Mouse (Mus musculus) Muller cell, postnatal 12 days (primary cell): ENCODE data around the gene Tead1.
A peak's percentile ranks its signal among the peaks of the same experiment; 100 is the strongest.

Source experiments
- DNase-seq: peaks from one replicate; pipeline ENCODE4 v3.0.0-alpha.2; 2015; ENCODE audit errors: inconsistent ontology term

The Tead1 gene

DNA sequence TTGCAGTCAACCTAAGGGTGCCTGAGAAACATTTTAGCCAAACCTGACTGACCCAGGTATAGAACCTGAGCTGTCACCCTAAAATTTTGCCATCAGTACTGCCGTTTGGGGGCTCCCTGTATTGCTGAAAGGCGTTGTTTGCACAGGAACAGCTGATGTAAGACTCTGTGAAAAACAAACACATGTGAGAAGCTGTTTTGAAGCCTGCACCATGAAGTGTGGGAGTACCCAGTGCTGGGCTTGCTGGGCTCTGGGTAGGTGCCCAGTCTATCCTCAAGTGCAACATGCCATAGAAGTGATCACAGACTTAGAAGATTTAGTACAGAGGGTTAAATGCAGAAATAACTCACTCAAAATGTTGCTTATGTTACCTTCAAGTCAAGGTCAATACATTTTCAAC, 49.3 kb downstream of the Tead1 start:
- DNase-seq, result no peak

DNA sequence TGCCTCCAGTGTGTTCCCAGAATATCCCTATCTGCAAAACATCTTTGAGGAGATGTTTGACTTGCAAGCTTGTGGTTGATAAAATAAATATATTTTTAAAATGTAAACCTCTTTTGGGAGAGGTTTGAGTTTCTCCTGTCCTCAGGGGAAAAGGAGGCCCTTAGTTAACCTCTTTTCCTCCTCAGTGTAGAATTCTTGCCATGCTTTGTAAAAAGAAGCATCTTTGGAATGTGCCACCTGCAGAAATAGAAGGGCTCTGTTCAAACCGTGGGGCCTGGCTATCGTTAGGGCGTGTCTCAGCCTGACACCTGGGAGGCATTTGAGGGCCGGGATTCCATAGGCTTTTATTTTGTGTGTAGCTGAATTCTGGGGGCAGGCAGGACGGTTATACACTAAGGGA, 51.1 kb downstream of the Tead1 start:
- DNase-seq, result no peak

DNA sequence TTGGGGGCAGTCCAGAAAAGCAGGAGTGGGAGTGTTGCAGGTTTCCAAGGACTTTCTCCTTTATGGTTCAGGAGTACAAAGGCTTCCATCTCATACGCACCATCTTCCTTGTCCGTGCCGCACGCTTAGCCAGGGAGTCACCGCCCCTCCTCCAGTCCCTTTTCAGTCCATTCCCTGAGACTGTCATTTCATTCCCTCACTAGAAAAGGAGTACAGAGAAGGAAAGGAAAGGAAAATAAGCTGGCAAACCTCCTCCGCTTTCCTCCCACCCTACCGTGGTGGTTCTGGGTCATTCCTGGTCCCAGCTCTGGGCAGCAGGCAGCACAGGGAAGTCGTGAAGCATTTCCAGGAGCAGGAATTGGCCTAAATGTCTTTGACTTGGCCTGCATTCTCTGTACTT, 52.5 kb downstream of the Tead1 start:
- no peak for DNase-seq

DNA sequence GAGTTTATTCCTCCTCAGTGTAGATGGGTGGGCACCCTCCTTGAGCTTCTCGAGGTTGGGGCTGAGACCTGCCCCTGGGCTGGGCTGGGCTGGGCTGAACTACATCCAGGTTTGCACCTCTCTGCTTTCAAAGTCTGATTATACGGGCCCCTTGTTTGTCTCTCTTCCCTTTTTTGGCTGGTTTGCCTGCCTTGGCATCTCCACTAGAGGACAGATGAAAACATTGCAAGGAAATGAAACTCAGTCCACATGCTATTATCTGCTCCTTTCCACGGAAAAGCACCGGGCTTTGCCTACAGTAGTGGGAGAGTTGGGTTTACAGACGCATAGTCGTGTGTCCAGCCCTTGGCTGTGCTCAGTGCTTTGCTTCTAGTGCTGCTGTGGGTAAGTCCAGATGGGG, 60.1 kb downstream of the Tead1 start:
- no peak for DNase-seq

DNA sequence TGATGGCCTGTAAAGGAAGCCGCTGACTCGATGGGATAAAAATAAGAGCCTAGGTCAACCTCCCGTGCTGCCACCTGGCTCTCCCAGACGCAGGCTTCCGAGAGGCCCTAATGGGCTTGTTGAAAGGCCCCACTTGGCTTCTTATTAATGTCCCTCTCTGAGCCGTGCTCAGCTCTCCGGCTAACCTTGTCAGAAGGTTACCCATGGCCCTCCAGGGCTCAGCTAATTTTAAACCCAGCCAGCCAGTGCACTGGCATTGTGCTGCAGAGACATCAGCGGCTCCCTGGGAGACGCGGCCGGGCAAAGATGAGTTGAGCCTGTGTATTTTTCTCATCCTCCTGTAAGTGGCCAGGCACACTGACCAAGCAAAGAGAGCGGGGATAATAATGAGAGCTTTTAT, 62.7 kb downstream of the Tead1 start:
- no peak for DNase-seq

DNA sequence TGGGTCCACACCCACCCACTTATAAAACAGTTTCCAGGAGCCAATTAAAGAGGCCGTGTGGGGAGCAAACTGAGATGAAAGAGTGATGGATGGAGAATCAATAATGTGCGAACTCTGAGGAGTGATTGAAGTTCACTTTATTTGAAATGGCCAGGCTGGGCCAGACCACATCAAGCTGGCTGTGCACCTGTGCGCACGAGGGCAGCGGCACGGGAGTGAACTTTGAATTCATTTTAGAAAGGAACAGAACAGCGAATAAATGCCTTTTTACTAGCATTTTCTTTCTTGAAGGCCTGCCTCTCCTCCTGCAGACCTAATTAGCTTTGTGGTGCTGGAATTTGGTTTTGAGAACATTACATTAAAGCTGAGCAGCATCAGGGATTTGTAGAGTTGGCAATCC, 63.9 kb downstream of the Tead1 start:
- no peak for DNase-seq

DNA sequence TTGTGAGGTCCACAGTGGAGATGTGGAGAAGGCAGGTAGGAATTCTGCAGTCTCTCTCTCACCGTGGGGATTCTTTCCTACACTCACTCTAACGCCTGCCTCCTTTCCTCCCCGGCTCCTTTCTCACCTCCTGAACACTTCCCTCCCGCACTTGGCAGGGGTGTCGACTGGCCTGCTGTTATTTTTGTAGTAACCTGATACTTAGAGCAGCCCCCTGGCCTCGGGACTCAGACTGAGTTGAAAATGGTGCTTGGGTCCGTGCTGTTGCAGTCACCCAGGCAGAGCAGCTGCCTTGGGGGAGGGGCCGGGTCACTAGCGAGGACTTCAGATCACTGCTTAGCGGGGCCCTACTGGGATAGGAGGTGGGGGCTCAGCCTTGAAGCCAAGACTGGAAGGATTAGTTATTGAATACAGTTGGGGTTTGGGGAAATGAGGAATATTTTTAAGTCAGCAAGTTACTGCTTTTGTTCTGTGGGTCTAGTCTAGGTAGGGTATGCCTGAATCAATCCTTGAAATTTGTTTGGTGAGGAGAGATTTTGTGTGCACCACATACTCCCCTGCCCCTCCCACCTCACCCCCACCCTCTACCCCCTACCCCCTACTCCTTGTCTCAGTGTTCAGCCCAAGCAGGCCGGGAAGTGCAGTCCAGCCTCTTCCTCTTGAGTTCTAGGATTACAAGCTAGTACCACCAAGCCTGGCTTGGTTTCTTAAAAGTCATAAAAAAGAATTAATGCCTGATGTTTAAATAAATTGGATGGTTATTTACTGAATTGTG, 64.7 kb downstream of the Tead1 start:
- DNase-seq, result peak; percentile 60

DNA sequence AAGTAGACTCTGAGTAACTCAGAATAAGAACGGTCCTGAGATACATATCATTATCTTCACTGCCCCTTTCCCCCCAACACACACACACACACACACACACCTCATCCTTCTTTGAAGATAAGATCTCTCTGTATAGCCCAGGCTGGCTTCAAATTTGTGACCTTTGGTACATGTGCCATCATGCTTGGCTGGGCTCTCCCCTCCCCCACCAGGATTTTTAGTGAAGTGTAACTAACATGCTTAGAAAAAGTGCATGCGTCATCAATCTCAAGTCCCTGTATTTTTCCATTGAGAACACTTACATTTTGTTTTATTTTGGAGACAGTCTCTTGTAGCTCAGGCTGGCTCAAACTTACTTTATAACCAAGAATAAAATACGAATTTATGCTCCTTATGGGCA, 68.1 kb downstream of the Tead1 start:
- peak; percentile 46 for DNase-seq

DNA sequence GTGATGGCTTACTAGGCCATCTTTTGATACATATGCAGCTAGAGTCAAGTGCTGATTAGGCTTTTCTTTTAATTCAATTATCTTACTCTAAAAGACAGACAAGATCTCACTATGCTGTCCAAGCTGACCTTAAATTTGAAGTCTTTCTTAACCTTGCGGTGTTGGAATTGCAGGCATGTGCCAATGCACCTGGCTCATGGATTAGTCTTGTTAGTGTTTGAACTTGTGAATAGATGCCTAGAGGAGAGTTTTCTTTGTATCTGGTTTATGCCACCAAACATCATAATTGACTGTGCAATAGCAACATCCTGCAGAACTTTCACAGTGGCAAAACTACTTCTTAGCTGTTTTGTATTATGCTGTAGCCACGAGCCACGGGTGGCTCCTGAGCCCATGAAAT, 68.7 kb downstream of the Tead1 start:
- DNase-seq, result no peak

DNA sequence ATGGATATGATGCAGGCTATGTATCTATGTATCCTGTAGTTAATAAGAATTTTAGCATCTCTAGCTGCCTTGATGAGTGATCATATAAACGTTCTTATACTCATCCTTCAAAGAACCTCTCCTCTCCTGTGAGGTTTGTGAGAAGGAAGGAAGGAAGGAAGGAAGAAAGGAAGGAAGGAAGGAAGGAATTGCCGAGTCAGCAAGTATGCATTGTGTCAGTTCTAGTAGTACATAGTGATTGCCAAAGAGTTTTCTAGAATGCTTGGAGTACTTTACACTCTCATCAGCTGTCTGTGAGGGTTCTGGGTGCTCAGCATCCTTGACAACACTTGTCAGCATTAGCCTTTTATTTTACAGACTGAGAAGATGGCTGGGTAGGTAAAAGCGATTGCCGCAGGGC, 69.2 kb downstream of the Tead1 start:
- no peak for DNase-seq

DNA sequence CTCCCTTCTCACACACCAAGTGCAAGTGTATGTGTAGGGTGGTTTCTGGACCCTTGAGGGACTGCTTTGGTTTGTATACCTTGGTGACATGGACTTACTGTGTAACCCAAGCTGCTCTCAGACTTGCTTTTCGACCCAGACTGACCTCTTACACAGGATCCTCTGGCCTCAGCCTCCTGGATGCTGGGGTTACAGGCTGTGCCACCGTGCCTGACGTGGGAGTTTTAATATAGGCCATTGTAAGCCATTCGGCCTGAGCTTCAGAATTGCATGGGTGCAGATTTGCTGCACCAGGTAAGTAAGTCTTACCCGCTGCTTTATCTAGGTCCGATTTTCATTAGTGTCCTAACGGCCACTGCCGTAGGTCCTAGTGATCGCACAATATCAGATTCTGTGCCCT, 71.0 kb downstream of the Tead1 start:
- no peak for DNase-seq

DNA sequence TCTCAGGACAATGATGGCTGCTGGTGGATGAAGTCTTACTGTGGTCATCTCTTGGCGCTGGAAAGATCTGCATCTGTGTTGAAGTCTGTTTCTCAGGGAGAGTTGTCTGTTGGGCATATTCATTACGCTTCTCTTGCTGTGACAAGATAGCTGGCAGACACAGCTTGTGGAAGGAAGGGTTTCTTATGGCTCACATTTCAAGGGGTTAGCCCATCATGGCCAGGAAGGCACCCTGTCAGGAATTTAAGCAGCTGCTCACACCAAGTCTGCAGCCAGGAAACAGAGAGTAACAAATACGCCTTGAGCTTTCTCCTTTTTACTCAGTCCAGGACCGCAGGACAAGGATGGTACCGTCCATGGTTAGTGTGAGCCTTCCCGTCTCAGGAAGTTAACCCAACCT, 73.2 kb downstream of the Tead1 start:
- no peak for DNase-seq

DNA sequence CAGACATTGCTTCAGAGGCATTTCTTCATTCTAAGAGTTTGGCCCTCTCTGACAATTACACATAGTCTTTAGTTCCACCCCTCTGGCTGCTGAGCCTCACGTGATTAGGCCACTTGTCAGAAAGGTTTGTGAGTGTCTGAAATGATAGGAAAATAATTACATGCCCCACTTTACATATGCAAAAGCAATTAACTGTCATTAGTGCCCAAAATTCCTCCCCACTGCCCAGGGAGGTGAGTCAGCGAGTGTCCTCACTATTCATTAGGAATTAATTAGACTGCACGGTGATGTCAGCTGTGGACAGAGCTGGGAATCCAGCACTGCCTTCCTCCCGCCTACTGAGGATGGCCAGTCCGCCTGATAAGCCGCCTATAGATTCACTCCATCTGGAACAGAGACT, 74.2 kb downstream of the Tead1 start:
- DNase-seq, result peak; percentile 97

DNA sequence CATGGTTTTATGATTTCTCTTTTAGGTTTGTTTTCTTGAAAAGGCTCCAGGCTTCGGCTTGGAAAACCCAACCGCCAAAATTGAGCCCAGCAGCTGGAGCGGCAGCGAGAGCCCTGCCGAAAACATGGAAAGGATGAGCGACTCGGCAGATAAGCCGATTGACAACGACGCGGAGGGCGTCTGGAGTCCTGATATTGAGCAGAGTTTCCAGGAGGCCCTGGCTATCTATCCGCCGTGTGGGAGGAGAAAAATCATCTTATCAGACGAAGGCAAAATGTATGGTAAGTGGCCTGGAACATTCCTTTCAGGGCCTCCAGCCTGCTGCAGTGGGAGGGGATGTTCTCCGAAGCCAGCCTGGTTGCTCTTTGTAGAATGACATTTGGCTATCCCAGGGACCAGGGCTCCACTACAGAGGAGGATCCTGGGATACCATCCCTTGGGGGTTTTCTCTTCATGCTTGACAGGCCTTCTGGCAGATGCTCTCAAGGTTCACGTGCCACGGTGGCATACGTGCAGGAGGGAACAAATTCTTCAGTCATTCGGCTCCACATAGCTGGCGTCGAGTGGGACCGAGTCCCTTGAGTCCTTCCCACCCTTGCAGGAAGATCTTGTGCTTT, 80.3 kb downstream of the Tead1 start:
- DNase-seq, result no peak

DNA sequence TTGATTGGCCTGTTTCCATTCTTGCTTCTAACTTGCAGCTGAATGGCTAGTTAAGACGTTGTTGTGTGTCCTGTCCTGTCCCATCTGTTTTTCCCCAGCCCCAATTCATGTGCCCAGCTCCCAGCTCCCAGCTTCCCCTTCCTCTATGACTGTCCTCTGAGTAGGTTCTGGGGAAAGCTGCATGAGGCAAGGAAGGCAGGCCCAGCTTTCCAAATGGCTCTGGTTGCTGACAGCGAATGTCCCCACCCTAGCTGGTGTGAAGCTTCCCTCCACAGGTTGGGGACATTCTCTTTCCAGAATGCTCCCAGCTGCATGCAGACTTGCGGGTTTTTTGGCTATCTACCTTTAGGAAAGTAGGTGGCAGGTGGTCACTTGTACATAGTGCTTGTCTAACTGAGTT, 81.2 kb downstream of the Tead1 start:
- no peak for DNase-seq

DNA sequence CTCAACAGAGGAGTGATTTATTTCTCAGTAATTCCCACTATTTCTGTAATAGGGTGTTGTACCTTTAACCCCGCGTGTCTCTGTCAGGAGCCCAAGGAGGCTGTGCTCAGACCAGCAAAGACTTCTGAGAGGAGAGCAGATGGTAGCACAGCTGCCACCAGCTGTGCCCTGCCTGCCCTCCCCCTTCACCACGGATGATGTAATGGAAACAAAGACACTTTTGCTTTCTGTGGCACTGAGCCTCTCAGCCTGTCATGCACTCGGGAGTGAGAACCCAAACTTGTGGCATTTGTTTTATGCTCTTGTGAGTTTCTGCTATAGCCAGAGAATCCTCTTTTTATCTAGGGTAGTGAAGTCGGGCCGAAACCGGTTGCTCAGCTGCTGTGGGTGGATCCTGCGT, 81.7 kb downstream of the Tead1 start:
- peak; percentile 93 for DNase-seq

DNA sequence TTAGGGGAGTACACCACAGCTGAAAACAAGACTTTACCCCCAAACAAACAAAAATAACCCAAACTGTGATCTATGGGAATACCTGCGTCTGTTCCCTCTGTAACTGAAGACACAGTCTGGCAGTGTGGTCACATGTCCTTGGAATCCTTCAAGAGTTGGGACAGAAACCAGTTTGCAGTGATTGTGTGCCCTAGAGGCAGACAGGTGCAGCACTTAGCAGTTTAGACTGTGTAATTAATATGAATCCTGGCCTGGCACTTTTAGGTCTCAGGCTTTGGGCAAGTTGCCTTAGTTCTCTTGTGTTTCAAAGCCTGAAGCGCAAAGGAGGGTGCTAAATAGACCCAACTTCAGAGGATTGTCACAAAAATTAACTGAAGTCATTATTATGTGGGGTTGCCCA, 83.8 kb downstream of the Tead1 start:
- no peak for DNase-seq

DNA sequence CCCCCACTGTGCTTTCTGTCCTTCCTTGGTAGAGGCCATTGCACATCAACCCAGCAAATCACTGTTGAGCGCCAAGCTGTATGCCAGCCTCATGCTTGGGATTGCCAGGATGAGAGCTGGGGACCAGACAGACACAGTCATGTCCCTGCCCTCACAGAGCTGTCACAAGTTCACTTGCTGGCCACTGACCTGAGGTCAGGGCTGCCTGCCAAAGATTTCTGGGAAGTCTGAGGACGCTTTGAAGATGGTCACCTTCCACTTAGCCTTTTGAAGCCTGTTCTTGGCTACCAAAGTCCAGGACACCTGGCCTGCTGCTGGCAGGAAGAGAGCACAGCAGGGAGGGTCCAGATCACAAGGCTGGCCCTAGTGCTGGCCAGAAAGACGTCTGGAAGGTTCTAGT, 84.4 kb downstream of the Tead1 start:
- peak; percentile 88 for DNase-seq

DNA sequence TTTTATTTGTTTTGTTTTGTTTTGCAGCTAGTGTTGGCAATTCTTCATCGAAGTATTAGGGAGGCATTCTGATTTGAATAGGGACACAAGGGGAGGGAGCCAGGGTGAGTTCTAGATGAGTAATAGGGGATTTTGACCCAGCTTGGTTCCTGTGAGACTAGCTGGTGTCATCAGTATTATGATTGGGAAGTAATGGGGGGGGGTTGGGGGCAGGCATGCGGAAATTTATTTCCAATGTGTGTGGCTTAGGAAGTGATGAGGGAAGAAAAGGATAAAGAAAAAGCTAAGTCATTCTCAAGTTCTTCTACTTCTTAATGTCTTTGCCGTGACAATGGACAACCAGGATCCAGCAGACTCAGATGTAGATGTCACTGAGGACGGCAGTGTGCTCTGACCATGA, 85.8 kb downstream of the Tead1 start:
- DNase-seq, result peak; percentile 96

DNA sequence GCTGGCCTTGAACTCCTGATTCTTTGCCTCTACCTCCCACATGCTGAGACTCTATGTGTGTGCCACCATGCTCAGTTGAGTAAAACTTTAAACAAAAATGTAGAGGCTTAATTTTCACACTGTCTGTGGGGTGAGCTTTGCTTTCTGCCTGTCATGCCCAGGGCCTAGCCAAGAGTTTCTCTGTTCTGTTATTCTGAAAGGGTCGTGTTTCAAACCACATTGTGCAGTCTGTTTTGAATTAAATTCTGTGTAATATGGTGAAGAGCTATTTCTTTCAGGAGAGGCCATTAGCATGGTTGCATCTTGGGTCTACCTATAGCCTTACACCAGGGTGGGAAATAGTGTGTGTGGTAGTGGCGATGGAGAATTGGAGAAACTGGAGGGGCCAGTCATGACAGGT, 90.7 kb downstream of the Tead1 start:
- no peak for DNase-seq

DNA sequence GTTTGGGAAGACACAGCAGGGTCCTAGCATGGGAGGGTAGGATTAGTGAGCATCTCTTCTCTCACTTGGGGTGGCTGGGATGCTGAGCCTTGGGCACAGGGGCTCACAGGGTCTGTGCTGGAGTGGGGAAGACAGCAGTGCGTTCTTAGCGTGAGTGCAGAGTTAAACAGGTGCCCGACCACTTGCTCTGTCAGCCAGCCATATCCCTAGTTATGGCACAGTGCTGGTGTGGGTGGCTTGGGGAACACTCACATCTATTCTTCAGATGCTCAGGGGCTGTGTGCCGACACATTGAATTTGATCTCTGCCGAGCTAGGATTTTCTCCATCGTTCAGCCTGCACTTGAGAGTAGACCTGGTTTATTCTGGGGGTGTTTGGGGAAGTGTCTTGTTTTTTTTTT, 92.3 kb downstream of the Tead1 start:
- no peak for DNase-seq

DNA sequence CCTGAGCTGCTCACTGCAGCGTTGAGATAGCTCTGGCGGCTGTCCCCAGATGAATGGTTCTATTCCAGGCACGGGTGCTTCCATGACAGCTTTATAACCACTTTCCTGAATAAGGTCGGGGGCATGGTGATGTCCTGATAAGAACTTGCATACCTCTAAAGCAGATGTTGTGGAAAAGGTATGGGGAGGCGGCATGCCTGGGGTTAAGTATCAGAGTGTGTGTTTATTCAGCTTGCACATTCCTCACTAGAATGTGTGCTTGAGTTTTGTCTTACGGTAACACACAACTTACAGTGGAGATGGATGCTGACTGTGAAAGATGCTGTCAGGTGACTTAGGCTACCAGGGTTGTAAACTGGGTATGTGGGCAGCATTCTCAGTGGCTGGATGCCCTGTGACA, 93.7 kb downstream of the Tead1 start:
- DNase-seq, result no peak

DNA sequence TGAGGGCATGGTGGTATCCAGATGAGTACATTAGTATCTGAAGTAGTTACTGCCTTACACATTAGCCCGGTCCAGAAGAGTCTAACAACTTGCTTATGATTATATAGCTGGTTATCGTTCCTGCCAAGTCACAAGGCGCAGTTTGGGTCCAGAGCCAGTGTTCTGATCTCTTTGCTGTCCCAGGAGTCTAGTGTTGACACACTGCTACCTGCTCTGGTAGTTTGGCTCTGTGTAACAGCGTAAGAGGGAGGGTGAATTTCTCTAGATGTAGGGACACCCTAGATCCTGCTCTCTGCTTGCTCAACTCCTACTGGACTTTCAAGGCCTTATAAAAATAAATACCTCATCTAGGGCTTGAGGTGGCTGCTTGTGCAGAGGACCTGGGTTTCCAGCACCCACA, 94.5 kb downstream of the Tead1 start:
- DNase-seq, result no peak

DNA sequence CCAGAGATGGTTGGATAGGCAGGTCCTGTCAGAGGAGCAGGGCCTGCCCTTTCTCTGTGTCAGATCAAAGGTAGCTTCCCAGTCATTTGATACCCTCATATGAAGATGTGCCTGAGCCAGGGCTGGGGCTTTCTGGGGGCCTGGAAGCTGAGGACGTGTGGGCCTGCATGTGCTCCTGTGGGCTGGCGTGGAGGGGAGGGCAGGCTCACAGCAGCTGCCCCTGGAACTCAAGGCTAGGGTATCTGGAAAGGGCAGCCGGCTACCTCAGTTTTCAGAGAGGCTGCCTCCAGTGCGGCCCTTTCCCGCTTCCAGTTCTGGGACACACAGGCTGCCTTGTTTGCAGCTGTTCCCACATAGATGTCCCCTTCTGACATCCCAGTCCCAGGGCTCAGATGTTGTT, 96.7 kb downstream of the Tead1 start:
- no peak for DNase-seq
